Mouse (Mus musculus): ENCODE results near the gene Dennd1a. TPM values are rescaled to one million over a fixed set of nuclear protein-coding genes. Genes with fewer than 3 reads are reported as not detected.

Dennd1a gene
- polyA plus RNA-seq, 1 experiment = 17.5 TPM

- WGBS = 86% methylated on average over 1 of the region's 1 CpGs
- H3K27me3 ChIP-seq (ENCODE audit: control insufficient read depth, insufficient read depth, low read length) = no peaks in the 10 kb centered on the region
- no peak overlapping the region for H3K4me3 ChIP-seq (ENCODE audit: extremely low read depth, insufficient read depth, insufficient read length)
- H3K36me3 ChIP-seq (ENCODE audit: control insufficient read depth, insufficient read depth, low read length) = peaks cover 2% of the 10 kb centered on the region; the same call in 1 of the 2 replicates
- no peak overlapping the region for H3K27ac ChIP-seq (ENCODE audit: insufficient read depth, low read length)
- H3K4me1 ChIP-seq (ENCODE audit: control insufficient read depth, insufficient read depth, insufficient read length) = no peaks in the 10 kb centered on the region
- TF ChIP-seq CTCF (IDR thresholded peaks at IDR 0.05; ENCODE audit: extremely low read depth, insufficient read depth, insufficient read length, insufficient replicate concordance) = no peak
- no peak for TF ChIP-seq POLR2A (IDR thresholded peaks at IDR 0.05; ENCODE audit: low read depth, low read length)
- no peak for DNase-seq (ENCODE audit: low read depth in 1 of 2, low spot score in 2 of 2)
These were observed 429.7 kb downstream of the Dennd1a start for GRCm38 (mm10) chr2:37857472-37857871.

- H3K4me1 ChIP-seq (ENCODE audit: control insufficient read depth, insufficient read depth, insufficient read length) = no peaks in the 10 kb centered on the region
- no peak overlapping the region for H3K4me3 ChIP-seq (ENCODE audit: extremely low read depth, insufficient read depth, insufficient read length)
- 93% methylated on average over 3 of the region's 3 CpGs for WGBS
- H3K27ac ChIP-seq (ENCODE audit: insufficient read depth, low read length) = no peak overlapping the region
- H3K36me3 ChIP-seq (ENCODE audit: control insufficient read depth, insufficient read depth, low read length) = peaks cover 2% of the 10 kb centered on the region; the same call in 1 of the 2 replicates
- H3K27me3 ChIP-seq (ENCODE audit: control insufficient read depth, insufficient read depth, low read length) = no peaks in the 10 kb centered on the region
- no peak for DNase-seq (ENCODE audit: low read depth in 1 of 2, low spot score in 2 of 2)
- TF ChIP-seq CTCF (IDR thresholded peaks at IDR 0.05; ENCODE audit: extremely low read depth, insufficient read depth, insufficient read length, insufficient replicate concordance) (no peak), POLR2A (IDR thresholded peaks at IDR 0.05; ENCODE audit: low read depth, low read length) (no peak)
These were observed 430.2 kb downstream of the Dennd1a start for GRCm38 (mm10) chr2:37856955-37857354.

- TF ChIP-seq CTCF (IDR thresholded peaks at IDR 0.05; ENCODE audit: extremely low read depth, insufficient read depth, insufficient read length, insufficient replicate concordance) (no peak), POLR2A (IDR thresholded peaks at IDR 0.05; ENCODE audit: low read depth, low read length) (no peak)
- H3K27me3 ChIP-seq (ENCODE audit: control insufficient read depth, insufficient read depth, low read length) = no peaks in the 10 kb centered on the region
- no peak overlapping the region for H3K4me3 ChIP-seq (ENCODE audit: extremely low read depth, insufficient read depth, insufficient read length)
- no peaks in the 10 kb centered on the region for H3K4me1 ChIP-seq (ENCODE audit: control insufficient read depth, insufficient read depth, insufficient read length)
- H3K27ac ChIP-seq (ENCODE audit: insufficient read depth, low read length) = no peak overlapping the region
- WGBS = 89% methylated on average over 2 of the region's 2 CpGs
- peaks cover 3% of the 10 kb centered on the region for H3K36me3 ChIP-seq (ENCODE audit: control insufficient read depth, insufficient read depth, low read length)
- no peak for DNase-seq (ENCODE audit: low read depth in 1 of 2, low spot score in 2 of 2)
These were observed 432.0 kb downstream of the Dennd1a start for GRCm38 (mm10) chr2:37855226-37855625.

- no peak for DNase-seq (ENCODE audit: low read depth in 1 of 2, low spot score in 2 of 2)
- TF ChIP-seq CTCF (IDR thresholded peaks at IDR 0.05; ENCODE audit: extremely low read depth, insufficient read depth, insufficient read length, insufficient replicate concordance) = no peak
- TF ChIP-seq POLR2A (IDR thresholded peaks at IDR 0.05; ENCODE audit: low read depth, low read length) = no peak
- Histone ChIP-seq H3K4me1 (ENCODE audit: control insufficient read depth, insufficient read depth, insufficient read length) (no peaks in the 10 kb centered on the region), H3K27ac (ENCODE audit: insufficient read depth, low read length) (no peak overlapping the region), H3K27me3 (ENCODE audit: control insufficient read depth, insufficient read depth, low read length) (no peaks in the 10 kb centered on the region), H3K36me3 (ENCODE audit: control insufficient read depth, insufficient read depth, low read length) (peaks cover 3% of the 10 kb centered on the region), H3K4me3 (ENCODE audit: extremely low read depth, insufficient read depth, insufficient read length) (no peak overlapping the region)
- 49% methylated on average over 1 of the region's 1 CpGs for WGBS
These were observed 433.2 kb downstream of the Dennd1a start for GRCm38 (mm10) chr2:37853878-37854435.

- Histone ChIP-seq H3K4me1 (ENCODE audit: control insufficient read depth, insufficient read depth, insufficient read length) (no peaks in the 10 kb centered on the region), H3K36me3 (ENCODE audit: control insufficient read depth, insufficient read depth, low read length) (peaks cover 3% of the 10 kb centered on the region; the same call in 1 of the 2 replicates), H3K4me3 (ENCODE audit: extremely low read depth, insufficient read depth, insufficient read length) (no peak overlapping the region), H3K27me3 (ENCODE audit: control insufficient read depth, insufficient read depth, low read length) (no peaks in the 10 kb centered on the region), H3K27ac (ENCODE audit: insufficient read depth, low read length) (no peak overlapping the region)
- 92% methylated on average over 1 of the region's 1 CpGs for WGBS
- TF ChIP-seq POLR2A (IDR thresholded peaks at IDR 0.05; ENCODE audit: low read depth, low read length) (no peak), CTCF (IDR thresholded peaks at IDR 0.05; ENCODE audit: extremely low read depth, insufficient read depth, insufficient read length, insufficient replicate concordance) (no peak)
- DNase-seq (ENCODE audit: low read depth in 1 of 2, low spot score in 2 of 2) = no peak
These were observed 436.6 kb downstream of the Dennd1a start for GRCm38 (mm10) chr2:37850626-37851025.

GRCm38 (mm10) chr2:37849357-37849756 is 437.8 kb downstream of the Dennd1a start:
- peaks cover 5% of the 10 kb centered on the region for H3K36me3 ChIP-seq (ENCODE audit: control insufficient read depth, insufficient read depth, low read length)
- WGBS = 89% methylated on average over 3 of the region's 3 CpGs
- no peak overlapping the region for H3K27ac ChIP-seq (ENCODE audit: insufficient read depth, low read length)
- no peak for TF ChIP-seq CTCF (IDR thresholded peaks at IDR 0.05; ENCODE audit: extremely low read depth, insufficient read depth, insufficient read length, insufficient replicate concordance)
- TF ChIP-seq POLR2A (IDR thresholded peaks at IDR 0.05; ENCODE audit: low read depth, low read length) = no peak
- no peaks in the 10 kb centered on the region for H3K4me1 ChIP-seq (ENCODE audit: control insufficient read depth, insufficient read depth, insufficient read length)
- no peak overlapping the region for H3K4me3 ChIP-seq (ENCODE audit: extremely low read depth, insufficient read depth, insufficient read length)
- H3K27me3 ChIP-seq (ENCODE audit: control insufficient read depth, insufficient read depth, low read length) = no peaks in the 10 kb centered on the region
- DNase-seq (ENCODE audit: low read depth in 1 of 2, low spot score in 2 of 2) = no peak

GRCm38 (mm10) chr2:37842719-37843118 is 444.5 kb downstream of the Dennd1a start:
- no peak overlapping the region for H3K4me3 ChIP-seq (ENCODE audit: extremely low read depth, insufficient read depth, insufficient read length)
- WGBS = 67% methylated on average over 4 of the region's 4 CpGs
- H3K4me1 ChIP-seq (ENCODE audit: control insufficient read depth, insufficient read depth, insufficient read length) = no peaks in the 10 kb centered on the region
- TF ChIP-seq CTCF (IDR thresholded peaks at IDR 0.05; ENCODE audit: extremely low read depth, insufficient read depth, insufficient read length, insufficient replicate concordance) = no peak
- TF ChIP-seq POLR2A (IDR thresholded peaks at IDR 0.05; ENCODE audit: low read depth, low read length) = no peak
- no peaks in the 10 kb centered on the region for H3K27me3 ChIP-seq (ENCODE audit: control insufficient read depth, insufficient read depth, low read length)
- no peak overlapping the region for H3K27ac ChIP-seq (ENCODE audit: insufficient read depth, low read length)
- H3K36me3 ChIP-seq (ENCODE audit: control insufficient read depth, insufficient read depth, low read length) = peaks cover 3% of the 10 kb centered on the region; the same call in 1 of the 2 replicates
- no peak for DNase-seq (ENCODE audit: low read depth in 1 of 2, low spot score in 2 of 2)

Data from spleen, adult 2 months (tissue).